Mouse (Mus musculus) bone marrow, adult 2 months (tissue): Measurements from ENCODE around the gene Sugp2. TPM values are rescaled to one million over a fixed set of nuclear protein-coding genes. Genes with fewer than 3 reads are reported as not detected.
"Not testable (repeated sequence)": the region's sequence is repeated elsewhere in the genome, so short reads cannot be mapped to it uniquely, and the experiment has no call there.

Source experiments
- H3K27ac ChIP-seq: fragments of 200-500 bp; 2 replicates; pipeline ENCODE4 v1.5.1; 2012; ENCODE audit warnings: low read depth, mild to moderate bottlenecking, control low read depth, inconsistent platforms, low read length; ENCODE audit not compliant: control insufficient read depth, poor library complexity, insufficient read depth
- H3K4me1 ChIP-seq: fragments of 200-500 bp; 2 replicates; pipeline ENCODE4 v1.6.1; 2011; ENCODE audit warnings: low read length; ENCODE audit not compliant: control insufficient read depth, insufficient read depth
- H3K4me3 ChIP-seq: fragments of 200-500 bp; replicated peaks from 2 replicates; pipeline ENCODE3; 2011; ENCODE audit warnings: mild to moderate bottlenecking, low read depth, low read length, control low read depth; ENCODE audit not compliant: control insufficient read depth
- CTCF ChIP-seq: fragments of 200-500 bp; IDR thresholded peaks from 2 replicates; pipeline ENCODE4 v1.5.1; 2011; ENCODE audit warnings: low read length, control low read depth; ENCODE audit not compliant: control insufficient read depth, insufficient read depth
- POLR2A ChIP-seq: fragments of 200-500 bp; IDR thresholded peaks from 2 replicates; pipeline ENCODE4 v1.6.1; 2011; ENCODE audit warnings: low read depth, mild to moderate bottlenecking, control low read depth, low read length, borderline replicate concordance; ENCODE audit not compliant: control insufficient read depth
- WGBS: fragments of 180-500 bp; shearing (Covaris S2); methylation state at CpG from one replicate; pipeline ENCODE4 v1.1.7; 2018; 5-methylcytosine and 5-hydroxymethylcytosine counted together
- polyA plus RNA-seq: library from polyadenylated mRNA; stranded (reverse); fragments of >200 nt; gene quantifications from 2 replicates; pipeline ENCODE4 v1.2.4, GENCODE M21; 2011; ENCODE audit warnings: low replicate concordance; ENCODE audit not compliant: missing spikeins, insufficient read depth, insufficient read length

Sugp2 gene
- polyA plus RNA-seq, 1 experiment = 192 TPM

DNA sequence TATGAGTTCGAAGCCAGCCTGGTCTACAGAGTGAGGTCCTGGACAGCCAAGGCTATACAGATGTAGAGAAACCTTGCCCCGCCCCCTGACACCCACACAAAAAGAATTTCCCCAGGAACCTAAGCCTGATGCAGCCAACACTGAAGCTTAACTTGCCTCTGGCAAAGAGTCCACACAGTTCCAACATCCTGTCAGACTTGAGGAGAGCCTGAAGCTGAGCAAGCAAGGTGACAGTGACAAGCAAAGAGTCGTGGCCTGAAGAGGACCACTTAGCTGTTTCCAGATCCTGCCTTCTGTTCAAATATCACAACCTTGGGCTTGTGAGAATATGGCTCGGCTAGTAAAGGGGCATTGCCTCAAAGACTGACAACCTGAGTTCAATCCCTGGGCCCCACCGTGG, 18.9 kb upstream of the Sugp2 start:
- 81% methylated on average over 5 of the region's 5 CpGs for WGBS
- no peak overlapping the region for H3K4me3 ChIP-seq
- no peak overlapping the region for H3K27ac ChIP-seq
- TF ChIP-seq POLR2A (no peak), CTCF (no peak)
- H3K4me1 ChIP-seq = no peaks in the 10 kb centered on the region; the same call in 1 of the 2 replicates

- not testable (repeated sequence) for H3K4me1 ChIP-seq, H3K27ac ChIP-seq, H3K4me3 ChIP-seq
- 85% methylated on average over 3 of the region's 3 CpGs for WGBS
These were observed 17.9 kb upstream of the Sugp2 start for GRCm38 (mm10) chr8:70216161-70216560.

- Histone ChIP-seq H3K4me3 (no peak overlapping the region), H3K27ac (no peak overlapping the region), H3K4me1 (no peaks in the 10 kb centered on the region; the same call in 1 of the 2 replicates)
- 94% methylated on average over 1 of the region's 1 CpGs for WGBS
- TF ChIP-seq CTCF (no peak), POLR2A (no peak)
These were observed 17.5 kb upstream of the Sugp2 start for GRCm38 (mm10) chr8:70216566-70216965.

- no peak for TF ChIP-seq POLR2A
- TF ChIP-seq CTCF = no peak
- no peak overlapping the region for H3K27ac ChIP-seq
- H3K4me1 ChIP-seq = no peaks in the 10 kb centered on the region; the same call in 1 of the 2 replicates
- H3K4me3 ChIP-seq = no peak overlapping the region
These were observed 16.6 kb upstream of the Sugp2 start for GRCm38 (mm10) chr8:70217441-70217840.

DNA sequence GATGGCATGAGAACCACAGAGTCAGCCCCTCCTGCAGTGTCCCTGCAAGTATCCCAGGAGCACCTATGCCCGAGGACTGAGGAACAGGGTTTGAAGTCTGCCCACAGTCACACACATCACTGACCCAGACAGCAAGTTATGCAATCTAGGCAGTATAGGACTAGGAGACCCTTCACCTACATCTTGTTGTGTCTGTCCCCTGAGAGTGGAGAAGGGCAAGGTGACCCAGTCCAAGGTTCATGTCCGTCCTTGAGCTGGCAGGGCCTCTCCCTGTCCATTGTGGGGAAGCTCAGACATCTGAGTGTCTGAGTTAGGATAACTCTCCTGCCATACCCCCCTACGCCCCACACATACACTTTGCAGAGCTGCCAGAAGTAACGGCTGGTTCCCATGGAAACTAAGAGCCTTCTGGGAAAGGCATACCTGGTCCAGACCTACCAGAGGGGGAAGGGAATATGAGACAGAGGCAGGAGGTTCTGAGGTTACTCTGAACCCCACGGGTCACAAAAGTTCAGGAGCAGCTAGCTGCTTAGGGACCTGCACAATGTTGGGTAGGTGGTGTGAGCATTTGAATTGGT, 14.8 kb upstream of the Sugp2 start:
- Histone ChIP-seq H3K27ac (no peak overlapping the region), H3K4me1 (no peaks in the 10 kb centered on the region), H3K4me3 (no peak overlapping the region)
- WGBS = 73% methylated on average over 5 of the region's 5 CpGs
- no peak for TF ChIP-seq CTCF
- no peak for TF ChIP-seq POLR2A

- Histone ChIP-seq H3K4me1 (no peaks in the 10 kb centered on the region), H3K4me3 (no peak overlapping the region), H3K27ac (no peak overlapping the region; the same call in 1 of the 2 replicates)
- 82% methylated on average over 8 of the region's 8 CpGs for WGBS
- TF ChIP-seq POLR2A (peak; percentile 23; the same call in 1 of the 2 replicates), CTCF (no peak)
These were observed 13.7 kb upstream of the Sugp2 start for GRCm38 (mm10) chr8:70220236-70220840.

DNA sequence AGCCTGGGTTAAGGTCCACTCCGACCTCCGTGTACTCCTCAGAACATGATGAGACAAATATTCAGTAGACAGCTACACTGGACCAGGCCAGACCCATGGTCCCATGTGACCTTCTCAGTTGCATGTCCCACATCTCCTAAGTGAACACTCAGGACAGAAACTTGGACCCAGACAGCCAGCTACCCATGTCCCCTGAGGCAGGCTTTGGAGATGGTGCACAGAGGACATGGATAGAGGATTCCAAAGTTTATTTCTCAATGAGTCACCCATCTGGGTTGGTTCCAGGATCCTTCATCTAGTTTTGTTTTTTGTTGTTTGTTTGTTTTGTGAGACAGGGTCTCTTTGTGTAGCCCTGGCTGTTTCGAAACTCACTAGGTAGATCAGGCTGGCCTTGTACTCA, 13.1 kb upstream of the Sugp2 start:
- 96% methylated on average over 3 of the region's 3 CpGs for WGBS
- H3K27ac ChIP-seq = no peak overlapping the region

DNA sequence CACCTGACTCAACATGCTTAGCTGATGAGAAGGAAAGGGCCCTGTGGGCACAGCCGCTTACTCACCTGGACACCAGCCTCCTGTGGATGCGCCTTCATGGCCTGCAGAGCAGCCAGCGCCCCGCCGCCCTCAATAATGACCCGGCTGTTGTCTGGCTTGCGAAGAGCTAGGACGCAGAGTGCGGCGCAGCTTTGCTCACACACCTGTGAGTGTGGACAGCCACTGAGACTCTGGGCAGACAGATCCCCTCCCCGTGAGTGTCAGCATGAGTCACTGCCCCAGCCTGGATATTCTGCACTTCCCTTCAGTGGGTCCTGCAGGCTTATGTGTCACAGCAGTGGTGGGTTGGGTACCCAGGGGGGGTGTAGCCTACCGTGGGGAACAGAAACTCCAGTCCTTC, 12.0 kb upstream of the Sugp2 start:
- Histone ChIP-seq H3K4me1 (no peaks in the 10 kb centered on the region), H3K4me3 (no peak overlapping the region), H3K27ac (no peak overlapping the region)
- TF ChIP-seq POLR2A (no peak), CTCF (no peak)
- WGBS = 86% methylated on average over 12 of the region's 12 CpGs

More for the DNA sequence above, 13.1 kb upstream of the Sugp2 start:
- no peaks in the 10 kb centered on the region for H3K4me1 ChIP-seq
- no peak overlapping the region for H3K4me3 ChIP-seq
- TF ChIP-seq POLR2A (no peak), CTCF (no peak)

DNA sequence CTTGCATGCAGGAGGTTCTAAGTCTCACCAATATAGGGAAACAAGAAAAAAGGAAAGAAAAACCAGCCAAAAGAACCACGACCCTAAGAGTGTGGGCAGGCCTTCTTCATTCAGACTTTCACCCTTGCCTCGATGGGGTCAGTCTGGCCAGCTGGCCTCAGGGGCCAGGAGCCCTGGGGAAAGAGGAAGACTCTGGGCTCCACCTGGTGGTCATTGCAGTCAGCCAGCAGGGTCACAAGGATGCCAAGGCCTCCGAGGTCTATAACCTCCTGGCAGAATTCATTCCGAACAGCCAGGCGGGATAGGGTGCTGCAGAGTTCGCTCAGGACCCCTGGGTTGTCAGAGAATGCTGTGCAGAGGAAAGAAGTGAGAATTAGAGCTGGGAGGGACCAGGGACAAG, 10.7 kb upstream of the Sugp2 start:
- Histone ChIP-seq H3K4me3 (no peak overlapping the region), H3K4me1 (no peaks in the 10 kb centered on the region), H3K27ac (no peak overlapping the region)
- 62% methylated on average over 6 of the region's 6 CpGs for WGBS
- TF ChIP-seq POLR2A = no peak
- peak; percentile 61 for TF ChIP-seq CTCF
